9 mouse cellular contexts compared by ENCODE assay signal in the genomic region with DNA sequence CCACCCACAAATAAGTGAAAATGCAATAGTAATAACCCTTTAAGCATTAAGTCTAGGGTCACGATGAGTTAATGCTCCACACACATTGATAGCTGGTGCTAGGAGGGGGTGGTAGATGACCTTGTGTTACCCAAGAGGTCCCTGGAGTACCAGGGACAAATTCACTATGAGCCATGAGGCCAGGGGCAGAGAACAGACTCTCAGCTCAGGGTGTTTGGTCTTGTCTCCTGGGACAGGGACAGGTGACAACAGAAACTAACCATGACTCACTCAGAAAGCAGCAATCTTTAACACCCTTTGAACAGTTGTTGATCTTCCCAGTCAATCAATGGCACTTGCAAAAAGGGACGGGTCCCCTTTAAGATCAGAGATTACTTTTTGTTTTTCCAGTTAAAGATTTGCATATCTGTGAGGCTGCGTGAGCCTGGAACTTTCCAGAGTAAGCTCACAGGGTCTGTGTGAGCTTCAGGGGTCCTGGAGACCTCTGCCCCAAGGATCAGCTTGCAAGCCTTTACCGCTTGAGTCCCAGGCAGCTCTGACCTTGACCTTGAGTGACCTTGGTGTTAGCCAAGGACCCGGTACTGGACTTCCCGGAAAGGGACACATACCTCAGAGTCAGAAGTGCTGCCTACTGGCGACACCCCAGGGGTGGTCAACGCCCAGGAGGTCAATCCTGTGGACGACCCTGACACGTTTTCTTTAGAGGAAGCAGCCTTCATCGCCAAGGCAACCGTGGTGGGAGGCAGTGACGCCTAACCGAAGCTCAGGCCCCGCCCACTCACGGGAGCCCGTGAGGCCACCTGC. TPM values are rescaled to one million over a fixed set of nuclear protein-coding genes. Genes with fewer than 3 reads are reported as not detected.
DNase-seq lines count a peak whose midpoint lies in the region; ATAC-seq lines count a peak whose summit lies in the region.
"Had no signal": no experiment of that assay in that cellular context is flagged by ENCODE, and none has a peak within 500 bp of the region (broad histone marks: within the 10 kb centered on the region; RNA-seq: fewer than 3 reads in every experiment).

Gene Cabcoco1, minus strand, starts transcription at position 758 of the 804 bp plus-strand sequence.

- no peaks in the 10 kb centered on the region for H3K27me3 ChIP-seq in erythroblast, embryonic 14.5 days (ENCODE audit: control insufficient read depth)
- H3K27me3 ChIP-seq in forebrain, embryonic 10.5 days (ENCODE audit: poor library complexity, severe bottlenecking), result no peaks in the 10 kb centered on the region
- no peaks in the 10 kb centered on the region for H3K27me3 ChIP-seq in liver, embryonic 15.5 days
- no peaks in the 10 kb centered on the region for H3K27me3 ChIP-seq in neural tube, embryonic 11.5 days (ENCODE audit: control insufficient read depth, insufficient read depth, low read length)
- no peaks in the 10 kb centered on the region for H3K27me3 ChIP-seq in stomach, embryonic 16.5 days (ENCODE audit: control insufficient read depth, insufficient read depth, low read length)

- peak within 1 kb of the TSS; percentile 68 for H3K27ac ChIP-seq in forebrain, embryonic 10.5 days
- H3K27ac ChIP-seq in liver, embryonic 15.5 days (replicated peaks), result peak within 1 kb of the TSS; percentile 38; the same call in 1 of the 2 replicates
- H3K27ac ChIP-seq in neural tube, embryonic 11.5 days (ENCODE audit: low read depth, low read length), result no peak within 1 kb of the TSS
- no peak within 1 kb of the TSS for H3K27ac ChIP-seq in stomach, embryonic 16.5 days (ENCODE audit: low read length)

- H3K9ac ChIP-seq in liver, embryonic 15.5 days, result no peak within 1 kb of the TSS
- no peak within 1 kb of the TSS for H3K9ac ChIP-seq in neural tube, embryonic 11.5 days (ENCODE audit: low read length)
- H3K9ac ChIP-seq in stomach, embryonic 16.5 days (ENCODE audit: low read length), result peak within 1 kb of the TSS; percentile 59

- H3K4me3 ChIP-seq in erythroblast, embryonic 14.5 days (replicated peaks), result peak within 1 kb of the TSS; percentile 45
- H3K4me3 ChIP-seq in forebrain, embryonic 10.5 days, result peak within 1 kb of the TSS; percentile 36
- peak within 1 kb of the TSS; percentile 45 for H3K4me3 ChIP-seq in liver, embryonic 15.5 days (replicated peaks)
- H3K4me3 ChIP-seq in neural tube, embryonic 11.5 days (ENCODE audit: low read depth, low read length), result 0 out of 2 replicates have a peak within 1 kb of the TSS, but pooled peaks have one; percentile 6
- H3K4me3 ChIP-seq in stomach, embryonic 16.5 days (replicated peaks; ENCODE audit: low read length), result peak within 1 kb of the TSS; percentile 43

- H3K4me2 ChIP-seq in liver, embryonic 15.5 days, result peak within 1 kb of the TSS; percentile 64
- H3K4me2 ChIP-seq in neural tube, embryonic 11.5 days (ENCODE audit: low read depth), result peak within 1 kb of the TSS; percentile 33
- peak within 1 kb of the TSS; percentile 51 for H3K4me2 ChIP-seq in stomach, embryonic 16.5 days (ENCODE audit: low read depth, low read length)

- DNase-seq in forebrain, embryonic 10.5 days (ENCODE audit: extremely low spot score, low spot score), result peak; percentile 36
- DNase-seq in heart, postnatal 25 days (ENCODE audit: low spot score), result peak; percentile 13
- peak; percentile 63 for DNase-seq in layer of hippocampus, adult 11-12 months (ENCODE audit: low spot score)
- peak; percentile 54 for DNase-seq in neural tube, embryonic 11.5 days (ENCODE audit: low spot score)

- peaks cover 2% of the 10 kb centered on the region; the same call in 1 of the 2 replicates for H3K9me3 ChIP-seq in erythroblast, embryonic 14.5 days (ENCODE audit: control insufficient read depth, low read length)
- H3K9me3 ChIP-seq in forebrain, embryonic 10.5 days, result no peaks in the 10 kb centered on the region
- no peaks in the 10 kb centered on the region for H3K9me3 ChIP-seq in liver, embryonic 15.5 days (replicated peaks)
- H3K9me3 ChIP-seq in neural tube, embryonic 11.5 days (ENCODE audit: control insufficient read depth, low read length), result no peaks in the 10 kb centered on the region
- H3K9me3 ChIP-seq in stomach, embryonic 16.5 days (replicated peaks; ENCODE audit: control insufficient read depth, low read length), result no peaks in the 10 kb centered on the region

- H3K36me3 ChIP-seq in erythroblast, embryonic 14.5 days (ENCODE audit: control insufficient read depth), result no peaks in the 10 kb centered on the region
- no peaks in the 10 kb centered on the region for H3K36me3 ChIP-seq in forebrain, embryonic 10.5 days (replicated peaks)
- no peaks in the 10 kb centered on the region for H3K36me3 ChIP-seq in liver, embryonic 15.5 days (replicated peaks)
- H3K36me3 ChIP-seq in neural tube, embryonic 11.5 days (ENCODE audit: control insufficient read depth, insufficient read depth, low read length), result no peaks in the 10 kb centered on the region
- no peaks in the 10 kb centered on the region for H3K36me3 ChIP-seq in stomach, embryonic 16.5 days (ENCODE audit: control insufficient read depth, insufficient read depth, low read length)

- ATAC-seq in erythroblast, adult 5-6 weeks (replicated peaks; ENCODE audit: low FRiP score, poor library complexity, severe bottlenecking), result no peak
- peak; percentile 60 for ATAC-seq in liver, embryonic 15.5 days (ENCODE audit: insufficient read depth)
- peak; percentile 57 for ATAC-seq in neural tube, embryonic 11.5 days (ENCODE audit: insufficient read depth, low FRiP score, low TSS enrichment)
- peak; percentile 69; the same call in 1 of the 2 replicates for ATAC-seq in stomach, embryonic 16.5 days (ENCODE audit: insufficient read depth, low FRiP score)

- intact Hi-C loops in heart, postnatal 25 days (cut with DNase I), result no loop called here

- H3K4me1 ChIP-seq in erythroblast, embryonic 14.5 days (ENCODE audit: control insufficient read depth), result peaks cover 3% of the 10 kb centered on the region
- peaks cover 26% of the 10 kb centered on the region for H3K4me1 ChIP-seq in forebrain, embryonic 10.5 days
- 0 out of 2 replicates have a peak, but pooled peaks cover 4% of the 10 kb centered on the region for H3K4me1 ChIP-seq in liver, embryonic 15.5 days (replicated peaks)
- H3K4me1 ChIP-seq in neural tube, embryonic 11.5 days (ENCODE audit: control insufficient read depth, insufficient read depth, low read length), result peaks cover 11% of the 10 kb centered on the region
- peaks cover 10% of the 10 kb centered on the region; the same call in 1 of the 2 replicates for H3K4me1 ChIP-seq in stomach, embryonic 16.5 days (ENCODE audit: control insufficient read depth, insufficient read depth, low read length)

- WGBS in forebrain, embryonic 10.5 days, result 18% methylated on average over 17 of the region's 17 CpGs
- WGBS in liver, embryonic 15.5 days (ENCODE audit: insufficient replicate concordance), result 6% methylated on average over 17 of the region's 17 CpGs
- 9% methylated on average over 17 of the region's 17 CpGs for WGBS in neural tube, embryonic 11.5 days
- 9% methylated on average over 17 of the region's 17 CpGs for WGBS in stomach, embryonic 16.5 days

RNA-seq across cellular contexts. Expression of gene Cabcoco1, which starts in this region (rescaled TPM):
- not detected in 2 replicates for polyA plus RNA-seq in erythroblast, embryonic 14.5 days (2012)
- 0.58 TPM in 1 of 2 replicates, not detected in the other for total RNA-seq in erythroblast, adult 5-6 weeks (2015; ENCODE audit: low replicate concordance)
- total RNA-seq in erythroblast, adult 5-6 weeks (2017; ENCODE audit: low replicate concordance), result 0.34 and 1.5 TPM in 2 replicates
- not detected in 2 replicates for polyA plus RNA-seq in forebrain, embryonic 10.5 days (2016; fragmentation: Nextera tagmentation; extraction: Ambion mirVana)
- total RNA-seq in heart, postnatal 25 days (2021), result 10 to 100 TPM; 20.9 to 21.0 TPM
- polyA plus RNA-seq in liver, embryonic 15.5 days (2015; fragmentation: Nextera tagmentation; extraction: Ambion mirVana), result 0.96 and 1.7 TPM in 2 replicates
- polyA plus RNA-seq in neural tube, embryonic 11.5 days (2014; fragmentation: Nextera tagmentation; extraction: Ambion mirVana), result not detected in 2 replicates
- polyA plus RNA-seq in stomach, embryonic 16.5 days (2015; fragmentation: Nextera tagmentation; extraction: Ambion mirVana), result 3.0 and 3.4 TPM in 2 replicates
- polyA plus RNA-seq: C2C12 had no signal

Comparison
In these comparisons a context has a peak if more than half of its experiments do, and no peak if none do; other contexts are left out.
1. RNA of gene Cabcoco1 (total RNA-seq): 20.9 to 21.0 TPM in heart, postnatal 25 days; 0.34 to 1.5 TPM in erythroblast, adult 5-6 weeks; every median in the first group is over 4 times any median in the second.
2. Peak in DNase-seq, H3K4me3 ChIP-seq and H3K27ac ChIP-seq in forebrain, embryonic 10.5 days; RNA of the gene not detected or under 1 TPM.
3. Peak in DNase-seq, ATAC-seq, H3K4me3 ChIP-seq and H3K4me2 ChIP-seq in neural tube, embryonic 11.5 days; RNA of the gene not detected or under 1 TPM.
4. DNase-seq: peak in every context shown above with its lines; median percentile 63 in layer of hippocampus, adult 11-12 months; 54 in neural tube, embryonic 11.5 days; 36 in forebrain, embryonic 10.5 days; 13 in heart, postnatal 25 days.
5. Peak in every context shown above with its lines, with median percentiles within 50 percentile points of each other: H3K4me3 ChIP-seq and H3K4me2 ChIP-seq.